Mouse (Mus musculus) liver, adult 2 months (tissue): ENCODE data around the gene Ntn1. TPM values are rescaled to one million over a fixed set of nuclear protein-coding genes. Genes with fewer than 3 reads are reported as not detected.

ENCODE experiments used
- DNase-seq: peaks from one replicate; pipeline ENCODE4 v3.0.0-alpha.2; 2011; ENCODE audit warnings: low read depth, low spot score; ENCODE audit errors: extremely low read depth
- H3K27ac ChIP-seq: fragments of 200-500 bp; replicated peaks from 2 replicates; pipeline ENCODE4 v1.5.1; 2012; ENCODE audit warnings: low read depth, mild to moderate bottlenecking, control low read depth, inconsistent platforms, low read length; ENCODE audit not compliant: insufficient read depth
- H3K27me3 ChIP-seq: fragments of 200-500 bp; 2 replicates; pipeline ENCODE4 v1.6.1; 2012; ENCODE audit warnings: mild to moderate bottlenecking, moderate library complexity, low read length, inconsistent platforms; ENCODE audit not compliant: control insufficient read depth, insufficient read depth
- H3K36me3 ChIP-seq: fragments of 200-500 bp; 2 replicates; pipeline ENCODE4 v1.6.1; 2012; ENCODE audit warnings: low read length, inconsistent platforms; ENCODE audit not compliant: control insufficient read depth, insufficient read depth
- H3K4me1 ChIP-seq: fragments of 200-500 bp; 2 replicates; pipeline ENCODE4 v1.6.1; 2011; ENCODE audit warnings: low read length; ENCODE audit not compliant: control insufficient read depth, insufficient read depth
- H3K4me3 ChIP-seq: fragments of 200-500 bp; 2 replicates; pipeline ENCODE4 v1.5.1; 2011; ENCODE audit warnings: low read depth, mild to moderate bottlenecking, control low read depth, low read length, moderate library complexity; ENCODE audit not compliant: insufficient read depth
- H3K79me2 ChIP-seq: fragments of 200-500 bp; 2 replicates; pipeline ENCODE4 v1.6.1; 2012; ENCODE audit warnings: inconsistent platforms, mild to moderate bottlenecking, low read length, moderate library complexity; ENCODE audit not compliant: control insufficient read depth, insufficient read depth
- H3K9ac ChIP-seq: fragments of 200-500 bp; 2 replicates; pipeline ENCODE4 v1.6.1; 2012; ENCODE audit warnings: low read depth, mild to moderate bottlenecking, control low read depth, inconsistent platforms, low read length
- CTCF ChIP-seq: fragments of 200-500 bp; IDR thresholded peaks from 2 replicates; pipeline ENCODE4 v1.5.1; 2011; ENCODE audit warnings: low read depth, low read length, control low read depth
- POLR2A ChIP-seq: fragments of 200-500 bp; IDR thresholded peaks from 2 replicates; pipeline ENCODE4 v1.6.1; 2011; ENCODE audit warnings: low read length, control low read depth; ENCODE audit not compliant: insufficient read depth; ENCODE audit errors: extremely low read depth
- WGBS: fragments of 180-500 bp; shearing (Covaris S2); methylation state at CpG from one replicate; pipeline ENCODE4 v1.1.7; 2018; 5-methylcytosine and 5-hydroxymethylcytosine counted together
- polyA plus RNA-seq: library from polyadenylated mRNA; depleted of rRNA; stranded (reverse); fragments of >200 nt; gene quantifications from 2 replicates; pipeline ENCODE4 v1.2.3, GENCODE M21; 2012
- total RNA-seq: library from RNA; depleted of rRNA; stranded (reverse); fragments of >200 nt; gene quantifications from 2 replicates; pipeline ENCODE4 v1.2.3, GENCODE M21; 2014

The Ntn1 gene
- total and polyA plus RNA-seq, 2 experiments = 4.9 to 5.5 TPM

GRCm38 (mm10) chr11:68188695-68189201 lies 211.9 kb downstream of the Ntn1 start:
- Histone ChIP-seq H3K27me3 (no peaks in the 10 kb centered on the region), H3K36me3 (no peaks in the 10 kb centered on the region), H3K4me1 (no peaks in the 10 kb centered on the region), H3K79me2 (no peaks in the 10 kb centered on the region), H3K9ac (no peak overlapping the region), H3K27ac (no peak overlapping the region), H3K4me3 (no peak overlapping the region)
- DNase-seq = no peak
- TF ChIP-seq POLR2A = no peak
- WGBS = 74% methylated on average over 12 of the region's 12 CpGs

DNA sequence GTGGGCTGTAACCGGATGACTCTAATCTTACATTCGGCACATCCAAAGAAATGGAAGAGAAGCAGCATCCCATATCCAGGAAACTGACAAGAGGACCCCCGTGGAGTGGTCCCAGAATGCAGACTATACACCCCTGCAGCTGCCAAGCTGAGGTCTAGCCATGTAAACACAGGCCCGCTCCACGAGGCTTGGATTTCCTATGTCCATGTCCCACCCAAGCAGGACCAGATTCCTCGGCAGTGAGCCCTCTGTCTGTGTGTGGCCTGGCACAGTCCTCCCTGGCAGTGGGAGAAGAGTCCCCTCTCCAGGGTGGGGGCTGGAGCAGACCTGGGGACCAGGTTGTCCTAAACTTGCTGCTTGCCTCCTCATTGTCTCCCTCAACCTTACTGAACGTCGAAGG lies 213.4 kb downstream of the Ntn1 start:
- no peak overlapping the region for H3K9ac ChIP-seq
- H3K27ac ChIP-seq = no peak overlapping the region
- H3K36me3 ChIP-seq = no peaks in the 10 kb centered on the region
- no peak overlapping the region for H3K4me3 ChIP-seq
- H3K79me2 ChIP-seq = no peaks in the 10 kb centered on the region
- no peak for DNase-seq
- TF ChIP-seq POLR2A = no peak
- no peak for TF ChIP-seq CTCF
- 92% methylated on average over 8 of the region's 8 CpGs for whole genome bisulfite sequencing
- no peaks in the 10 kb centered on the region for H3K27me3 ChIP-seq
- no peaks in the 10 kb centered on the region for H3K4me1 ChIP-seq

- DNase-seq = no peak
- H3K4me3 ChIP-seq = no peak overlapping the region
- H3K36me3 ChIP-seq = no peaks in the 10 kb centered on the region
- H3K9ac ChIP-seq = no peak overlapping the region
- TF ChIP-seq POLR2A (no peak), CTCF (no peak)
- over 99% methylated on average over 3 of the region's 3 CpGs for WGBS
- H3K79me2 ChIP-seq = no peaks in the 10 kb centered on the region
- no peaks in the 10 kb centered on the region for H3K4me1 ChIP-seq
- H3K27me3 ChIP-seq = no peaks in the 10 kb centered on the region
- H3K27ac ChIP-seq = no peak overlapping the region
Measured at GRCm38 (mm10) chr11:68185647-68186046, 215.0 kb downstream of the Ntn1 start.

DNA sequence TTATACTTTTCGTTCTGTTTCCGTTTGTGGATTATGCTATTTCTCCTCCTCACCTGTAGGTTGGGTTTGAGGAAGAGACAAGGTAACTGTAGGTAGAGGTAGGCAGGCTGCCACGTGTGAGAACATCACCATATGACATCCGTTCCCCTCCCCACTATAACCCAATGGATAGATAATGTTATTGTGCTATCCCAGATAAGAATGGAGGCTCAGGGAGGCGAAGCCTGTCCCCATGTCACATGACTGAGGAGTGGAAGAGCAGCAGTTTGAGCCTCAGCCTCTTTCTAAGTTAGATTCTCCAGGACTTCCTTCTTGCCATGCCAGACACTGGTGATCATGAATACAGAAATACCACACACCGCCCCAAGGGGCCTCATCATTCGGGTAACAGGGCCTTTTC lies 223.2 kb downstream of the Ntn1 start:
- WGBS = 91% methylated on average over 7 of the region's 7 CpGs
- no peak for DNase-seq
- Histone ChIP-seq H3K36me3 (no peaks in the 10 kb centered on the region), H3K27ac (no peak overlapping the region), H3K9ac (no peak overlapping the region), H3K79me2 (no peaks in the 10 kb centered on the region), H3K4me3 (no peak overlapping the region), H3K4me1 (no peaks in the 10 kb centered on the region), H3K27me3 (no peaks in the 10 kb centered on the region)
- TF ChIP-seq CTCF (no peak), POLR2A (no peak)

DNA sequence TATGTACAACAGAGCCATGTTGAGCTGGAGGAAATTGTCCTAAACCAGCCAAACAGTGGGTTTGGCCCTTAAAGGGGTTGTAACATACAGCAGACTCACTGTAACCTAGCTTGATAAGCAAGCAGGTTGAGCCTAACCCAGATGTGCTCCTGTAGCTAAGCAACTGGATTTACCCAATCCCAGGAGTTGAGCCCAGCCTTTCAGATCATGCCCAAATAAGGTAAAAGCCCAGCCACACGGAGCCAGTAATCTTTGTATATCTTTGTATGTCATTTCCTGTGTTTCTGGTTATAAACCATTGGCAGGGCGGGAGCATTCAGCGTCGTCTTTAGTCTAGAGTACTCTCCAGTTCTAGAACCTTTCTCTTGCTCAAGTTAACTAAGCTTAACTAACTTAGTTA lies 224.1 kb downstream of the Ntn1 start:
- TF ChIP-seq CTCF = no peak
- no peak for TF ChIP-seq POLR2A
- Histone ChIP-seq H3K27me3 (no peaks in the 10 kb centered on the region), H3K4me3 (no peak overlapping the region), H3K9ac (no peak overlapping the region), H3K27ac (no peak overlapping the region), H3K79me2 (no peaks in the 10 kb centered on the region), H3K36me3 (no peaks in the 10 kb centered on the region), H3K4me1 (0 out of 2 replicates have a peak, but pooled peaks cover 2% of the 10 kb centered on the region)
- no peak for DNase-seq
- 77% methylated on average over 4 of the region's 4 CpGs for WGBS

GRCm38 (mm10) chr11:68172648-68173045 lies 228.0 kb downstream of the Ntn1 start:
- Histone ChIP-seq H3K36me3 (no peaks in the 10 kb centered on the region), H3K4me1 (0 out of 2 replicates have a peak, but pooled peaks cover 2% of the 10 kb centered on the region), H3K79me2 (no peaks in the 10 kb centered on the region), H3K27me3 (0 out of 2 replicates have a peak, but pooled peaks cover 2% of the 10 kb centered on the region), H3K9ac (no peak overlapping the region), H3K27ac (no peak overlapping the region), H3K4me3 (no peak overlapping the region)
- TF ChIP-seq POLR2A = no peak
- TF ChIP-seq CTCF = no peak
- DNase-seq = no peak
- 74% methylated on average over 4 of the region's 4 CpGs for WGBS
